Mouse (Mus musculus) ES-E14 (cell line): ENCODE measurements at regions not wholly inside any gene's neighbourhood (a gene's known extent, or its start where the extent isn't known, plus 50 kb on each side); places are given as distances from the start of the nearest gene placed in this dataset.

ENCODE experiments used
- CHD2 ChIP-seq: IDR thresholded peaks from 2 replicates; pipeline ENCODE4 v1.6.1; 2014; ENCODE audit warnings: mild to moderate bottlenecking, low read depth, low read length, inconsistent platforms
- HCFC1 ChIP-seq: IDR thresholded peaks from 2 replicates; pipeline ENCODE4 v1.6.1; 2012; ENCODE audit warnings: low read length, inconsistent platforms, borderline replicate concordance; ENCODE audit not compliant: insufficient read depth
- MAFK ChIP-seq: IDR thresholded peaks from 2 replicates; pipeline ENCODE4 v1.6.1; 2014; ENCODE audit warnings: mild to moderate bottlenecking, low read depth, low read length, inconsistent platforms; ENCODE audit not compliant: insufficient read depth
- ZC3H11A ChIP-seq: IDR thresholded peaks from 2 replicates; pipeline ENCODE4 v1.6.1; 2012; ENCODE audit warnings: low read depth, mild to moderate bottlenecking, inconsistent platforms, low read length, borderline replicate concordance
- ZNF384 ChIP-seq: IDR thresholded peaks from 2 replicates; pipeline ENCODE4 v1.6.1; 2012; ENCODE audit warnings: low read depth, low read length, inconsistent platforms

DNA sequence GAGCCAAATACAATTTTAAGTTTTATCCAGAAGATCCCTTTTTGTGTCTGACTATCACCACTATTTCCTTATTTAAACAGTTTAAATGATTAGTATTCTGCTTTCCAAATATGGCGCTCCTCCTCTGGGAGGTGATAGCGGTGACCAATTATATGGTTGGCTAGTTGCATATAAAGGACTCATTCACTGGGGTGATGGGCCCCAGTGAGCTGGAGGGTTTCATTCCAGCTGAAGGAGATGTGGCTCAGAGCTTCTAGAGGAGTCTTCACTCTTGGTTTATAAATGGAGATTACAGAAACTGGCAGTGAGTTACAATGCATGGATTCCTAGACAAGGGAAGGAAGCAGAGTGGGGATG is 50.7 kb upstream of the Gm7361 start:
- no peak for TF ChIP-seq HCFC1
- no peak for TF ChIP-seq CHD2
- no peak for TF ChIP-seq ZC3H11A
- no peak for TF ChIP-seq MAFK
- no peak for TF ChIP-seq ZNF384
